Mouse (Mus musculus): ENCODE data around the gene Pla1a.

The Pla1a gene

GRCm38 (mm10) chr16:38389284-38389893, 43.6 kb downstream of the Pla1a start:
- DNase-seq (ENCODE audit: low read depth, low spot score) = no peak

DNA sequence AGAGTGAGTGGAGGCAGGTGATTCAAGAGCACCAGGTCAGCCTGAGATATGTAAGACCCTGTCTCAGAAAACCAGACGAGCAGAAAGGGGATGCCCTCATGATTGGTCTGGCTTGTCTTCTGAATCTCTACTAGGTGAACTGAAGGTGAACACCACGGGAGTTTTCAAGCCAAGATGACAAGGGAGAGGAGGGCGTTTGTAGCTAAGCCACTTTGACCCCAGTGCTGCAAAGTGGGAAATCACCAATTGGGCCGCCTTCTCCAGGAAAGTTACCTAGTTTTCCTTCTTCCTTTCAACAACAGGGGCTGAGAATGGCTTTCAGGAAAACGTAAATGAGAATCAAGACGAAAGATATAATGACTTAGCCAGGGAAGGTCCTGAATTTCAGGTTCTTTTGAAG, 44.2 kb downstream of the Pla1a start:
- no peak for DNase-seq (ENCODE audit: low read depth, low spot score)

DNA sequence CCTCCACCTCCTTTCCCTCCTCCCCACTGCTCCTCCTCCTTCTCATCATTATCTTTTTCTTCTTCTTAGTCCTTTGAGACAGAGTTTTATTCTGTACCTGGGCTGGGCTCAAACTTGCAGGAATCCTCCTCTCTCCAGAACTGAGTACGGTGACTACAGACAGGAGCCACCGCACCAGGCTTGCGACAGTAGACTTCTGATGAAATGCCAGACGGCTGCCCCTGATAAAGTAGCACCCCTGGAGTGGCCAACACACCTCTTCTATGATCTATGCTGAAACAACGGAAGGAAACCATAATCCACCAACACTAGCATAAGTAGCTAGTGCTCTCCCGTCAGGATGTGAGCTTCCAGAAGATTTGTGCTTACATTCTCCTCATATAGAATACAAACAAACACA, 45.6 kb downstream of the Pla1a start:
- DNase-seq (ENCODE audit: low read depth, low spot score) = no peak

GRCm38 (mm10) chr16:38385700-38386099, 47.2 kb downstream of the Pla1a start:
- no peak for DNase-seq (ENCODE audit: low read depth, low spot score)

GRCm38 (mm10) chr16:38385184-38385634, 47.7 kb downstream of the Pla1a start:
- no peak for DNase-seq (ENCODE audit: low read depth, low spot score)

GRCm38 (mm10) chr16:38383683-38384082, 49.3 kb downstream of the Pla1a start:
- DNase-seq (ENCODE audit: low read depth, low spot score) = no peak

- DNase-seq (ENCODE audit: low read depth, low spot score) = no peak
Measured at GRCm38 (mm10) chr16:38379926-38380325, 53.0 kb downstream of the Pla1a start.

DNA sequence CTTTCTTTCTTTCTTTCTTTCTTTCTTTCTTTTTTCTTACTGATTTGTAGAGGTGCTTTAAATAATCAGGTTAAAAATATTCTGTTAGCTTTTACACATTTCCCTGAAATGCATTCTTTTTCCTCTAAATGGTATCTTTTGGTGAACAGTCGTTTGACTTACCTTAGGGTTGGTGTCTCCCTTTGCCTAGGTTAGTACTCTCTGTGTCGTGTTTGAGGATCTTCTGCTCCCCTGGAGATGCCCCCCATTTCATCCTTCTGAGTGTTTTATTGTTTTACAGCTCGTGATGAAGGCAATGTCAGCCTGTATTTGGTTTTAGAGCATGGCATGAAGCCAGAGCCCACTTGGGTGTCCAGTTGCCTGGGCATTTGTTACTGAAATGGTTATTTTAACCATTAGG, 53.5 kb downstream of the Pla1a start:
- DNase-seq (ENCODE audit: low read depth, low spot score) = no peak

DNA sequence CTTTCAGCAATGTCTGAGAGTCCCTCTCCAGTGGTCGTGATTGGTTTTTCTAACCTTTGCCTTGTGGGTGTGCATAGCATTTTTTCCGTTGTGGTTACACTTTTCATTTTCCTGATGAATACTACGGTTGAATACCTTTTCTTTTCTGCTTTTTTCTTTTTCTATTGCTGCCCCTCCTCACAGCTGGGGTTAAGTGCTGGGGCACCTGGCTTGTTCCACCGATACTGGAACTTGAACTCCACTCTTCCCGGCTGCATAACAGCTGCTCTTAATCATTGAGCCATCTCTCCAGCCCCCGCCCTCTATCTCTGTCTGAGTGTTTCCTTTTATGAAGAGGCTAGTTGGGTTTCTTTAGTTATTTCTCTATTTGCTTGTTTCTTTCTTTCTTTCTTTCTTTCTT, 53.9 kb downstream of the Pla1a start:
- no peak for DNase-seq (ENCODE audit: low read depth, low spot score)

- no peak for DNase-seq (ENCODE audit: low read depth, low spot score)
Measured at GRCm38 (mm10) chr16:38378591-38378990, 54.4 kb downstream of the Pla1a start.

DNA sequence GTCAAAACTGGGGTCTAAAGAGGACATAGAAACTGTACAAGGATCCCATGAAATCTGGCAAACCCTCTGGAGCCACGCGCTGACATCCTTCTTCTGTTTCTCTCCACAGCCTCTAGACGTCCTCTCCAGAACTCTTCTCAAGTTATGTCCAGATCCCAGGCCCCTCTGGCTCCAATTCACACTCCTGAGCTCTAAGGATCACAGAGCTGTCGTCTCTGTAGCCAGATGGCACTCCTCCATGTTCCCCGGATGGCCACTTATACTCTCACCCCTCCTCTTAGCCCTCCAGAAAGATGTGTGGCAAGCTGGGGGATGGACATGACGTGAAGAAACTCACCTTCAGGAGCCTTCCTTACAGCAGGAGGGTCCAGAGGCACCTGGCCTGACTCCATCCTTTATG, 55.4 kb downstream of the Pla1a start:
- no peak for DNase-seq (ENCODE audit: low read depth, low spot score)

GRCm38 (mm10) chr16:38376841-38377249, 56.1 kb downstream of the Pla1a start:
- no peak for DNase-seq (ENCODE audit: low read depth, low spot score)

- no peak for DNase-seq (ENCODE audit: low read depth, low spot score)
Measured at GRCm38 (mm10) chr16:38376163-38376840, 56.6 kb downstream of the Pla1a start.

DNA sequence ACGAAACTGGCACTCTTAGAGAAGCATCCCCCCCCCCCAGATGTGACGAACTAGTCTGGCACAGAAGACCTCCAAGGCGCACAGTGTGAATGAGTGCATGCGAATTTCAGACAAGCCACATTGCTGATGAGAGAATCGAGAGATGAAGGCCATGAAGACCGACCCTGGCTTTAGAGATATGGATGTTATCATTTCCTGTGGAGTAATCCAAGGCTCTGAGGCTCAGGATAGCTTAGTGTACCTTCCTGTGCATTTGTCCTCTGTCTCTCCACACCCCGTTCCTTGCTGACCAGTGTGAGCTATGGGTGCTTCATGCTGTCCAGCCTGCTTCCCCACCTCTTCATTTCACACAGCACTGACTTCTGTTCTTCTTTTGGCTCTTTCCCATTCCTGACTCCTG, 57.8 kb downstream of the Pla1a start:
- no peak for DNase-seq (ENCODE audit: low read depth, low spot score)

DNA sequence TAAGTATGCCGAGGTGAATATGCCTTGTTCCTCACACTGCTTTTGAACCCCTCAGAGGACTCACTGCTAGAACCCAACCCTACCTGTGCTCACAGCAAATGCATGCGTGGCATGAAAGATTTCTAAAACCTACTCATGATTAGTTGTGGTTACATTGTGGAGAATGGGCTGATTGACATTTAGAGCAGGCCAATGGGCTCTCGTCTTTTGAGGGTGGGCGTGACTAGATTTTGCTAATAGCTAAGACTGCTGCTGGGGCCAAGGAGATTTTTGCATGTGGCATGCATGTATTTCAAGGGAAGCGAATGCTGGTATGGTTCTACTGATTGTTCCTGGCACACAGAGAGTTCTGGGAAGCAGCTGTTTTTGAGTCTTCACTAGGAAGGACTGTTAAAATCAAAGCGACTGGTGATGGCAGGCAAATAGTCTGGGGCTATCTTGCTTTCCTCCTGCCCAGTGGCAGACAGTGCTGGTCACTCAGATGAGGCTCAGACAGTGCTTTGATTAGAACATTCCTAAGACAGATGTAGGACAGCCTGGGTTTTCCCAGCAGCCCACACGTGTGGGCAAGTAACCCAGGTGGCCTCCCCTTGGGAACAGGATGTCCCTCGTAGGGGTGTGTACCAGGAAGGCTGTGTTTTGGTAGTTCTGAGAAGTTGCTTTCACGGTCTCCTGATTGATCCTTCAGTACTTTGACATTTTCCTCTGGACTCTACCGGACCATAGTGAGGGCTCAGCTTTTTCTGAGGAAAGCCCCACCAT, 58.4 kb downstream of the Pla1a start:
- peak; percentile 63 for DNase-seq (ENCODE audit: low read depth, low spot score)

DNA sequence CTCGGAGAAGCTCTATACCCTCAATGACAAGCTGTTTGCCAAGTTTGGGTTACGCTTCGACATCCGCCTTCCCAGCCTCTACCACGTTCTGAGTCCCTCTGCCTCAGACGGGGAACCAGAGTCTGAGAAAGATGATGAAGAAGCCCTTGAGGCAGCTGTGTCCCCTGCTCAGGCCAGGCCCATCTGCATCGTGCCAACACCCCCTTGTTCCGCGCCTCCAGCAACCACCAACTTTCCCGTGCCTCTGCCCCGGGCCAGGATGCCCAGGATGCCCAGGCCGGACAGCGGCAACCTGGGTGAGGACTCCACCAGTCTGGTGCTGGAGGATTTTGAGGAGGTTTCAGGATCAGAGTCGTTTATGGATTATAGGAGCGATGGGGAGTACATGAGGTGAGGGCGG, 59.0 kb downstream of the Pla1a start:
- DNase-seq (ENCODE audit: low read depth, low spot score) = no peak

GRCm38 (mm10) chr16:38373439-38373838, 59.5 kb downstream of the Pla1a start:
- no peak for DNase-seq (ENCODE audit: low read depth, low spot score)

DNA sequence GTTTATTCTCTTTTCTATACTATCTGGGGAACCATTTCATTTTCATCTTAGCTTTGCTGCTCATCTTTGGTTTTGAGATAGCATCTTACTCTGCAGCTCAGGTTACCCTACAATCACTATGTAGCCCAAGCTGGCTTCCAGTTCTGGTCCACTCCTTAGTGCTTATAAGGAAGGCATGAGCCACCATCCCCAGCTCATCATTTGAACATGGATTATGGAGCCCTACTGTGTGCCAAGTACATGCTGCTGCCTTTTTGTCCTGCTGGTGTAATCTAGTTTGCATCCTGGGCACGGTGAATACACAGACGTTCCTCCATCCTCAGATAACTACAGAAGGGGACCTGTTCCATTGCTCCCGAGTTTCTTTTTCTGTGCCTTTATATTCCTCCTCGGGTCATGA, 60.1 kb downstream of the Pla1a start:
- no peak for DNase-seq (ENCODE audit: low read depth, low spot score)

DNA sequence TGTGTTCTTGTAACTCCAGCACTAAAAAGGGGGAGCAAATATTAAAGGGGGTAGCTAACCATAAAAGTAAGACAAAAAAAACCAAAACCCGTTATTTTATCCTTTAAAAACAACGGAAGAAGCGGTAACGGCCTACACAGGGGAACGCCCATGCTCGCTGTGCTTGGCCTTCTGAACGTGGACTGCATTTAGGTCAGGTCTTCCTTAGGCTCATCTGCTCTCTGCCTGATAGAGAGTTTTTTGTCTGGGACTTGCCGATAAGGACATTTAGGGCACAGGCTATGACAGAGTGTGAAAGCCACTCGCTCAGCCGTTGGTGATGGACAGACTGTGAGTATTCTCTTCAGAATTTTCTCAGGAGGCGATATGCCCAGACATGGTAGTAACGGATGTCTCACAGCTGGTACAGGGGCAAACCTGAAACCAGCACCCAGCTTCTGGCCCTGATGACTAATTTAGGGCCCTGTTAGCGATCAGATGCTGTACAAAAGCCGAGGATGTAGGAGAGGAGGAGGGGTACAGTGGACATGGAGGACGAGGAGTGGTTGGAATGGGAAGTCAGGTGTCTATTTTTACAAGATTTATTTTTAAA, 61.1 kb downstream of the Pla1a start:
- peak; percentile 94 for DNase-seq (ENCODE audit: low read depth, low spot score)

DNA sequence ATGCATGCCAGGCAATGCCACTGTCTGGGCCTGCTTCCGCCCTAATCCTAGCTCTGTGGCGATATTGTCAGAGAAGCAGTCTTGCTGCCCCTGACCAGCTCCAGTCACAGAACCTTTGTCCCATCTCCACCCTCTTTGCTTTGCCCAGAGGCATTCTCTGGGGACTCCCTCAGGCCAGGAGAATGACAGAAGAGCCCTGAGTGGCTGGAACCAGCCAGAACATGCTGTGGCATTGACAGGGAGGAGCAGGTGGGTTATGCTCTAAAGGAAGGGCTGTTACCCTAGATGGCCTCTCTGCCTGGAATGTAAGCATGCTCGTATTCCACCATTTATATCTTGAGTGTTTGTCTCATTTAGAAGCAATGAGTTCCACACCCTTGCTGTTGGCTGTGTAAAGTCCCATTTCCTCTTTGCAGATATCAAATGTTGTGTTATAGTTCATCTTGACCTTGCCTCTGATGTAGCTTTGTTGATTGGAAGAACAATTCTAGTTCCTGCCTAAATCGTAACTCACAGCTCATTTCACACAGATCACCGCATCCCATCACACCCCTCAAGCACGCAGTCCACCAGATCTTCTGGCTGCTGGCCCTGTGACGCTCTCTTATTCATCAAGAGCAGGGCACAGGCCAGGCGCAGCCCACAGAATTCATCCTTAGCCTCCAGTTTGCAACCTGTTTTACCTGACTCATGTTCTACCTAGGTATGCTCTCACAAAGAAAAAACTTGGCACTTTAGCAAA, 62.1 kb downstream of the Pla1a start:
- no peak for DNase-seq (ENCODE audit: low read depth, low spot score)

DNA sequence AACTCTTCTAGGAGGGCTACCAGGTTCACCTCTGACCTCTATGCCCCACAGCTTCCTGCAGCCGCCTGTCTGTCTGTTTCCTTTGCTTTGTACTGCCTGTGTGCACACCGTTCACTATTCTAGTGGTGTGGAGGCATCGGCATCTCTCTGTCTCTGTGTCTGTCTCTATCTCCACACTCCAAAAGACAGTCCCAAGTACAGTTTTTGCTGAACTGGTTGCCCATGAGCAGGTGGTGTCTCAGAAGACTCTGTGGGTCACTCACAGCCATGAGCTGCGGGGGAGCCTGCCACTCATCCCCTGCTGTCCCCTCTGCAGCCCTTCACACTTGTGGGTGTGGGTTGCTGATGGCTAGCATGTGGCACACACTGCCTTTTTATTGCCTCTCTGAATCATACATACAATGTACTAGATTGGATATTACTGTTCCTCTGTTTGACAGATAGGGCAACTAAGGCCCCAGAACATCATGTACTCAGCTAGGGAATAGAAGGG, 62.9 kb downstream of the Pla1a start:
- no peak for DNase-seq (ENCODE audit: low read depth, low spot score)

DNA sequence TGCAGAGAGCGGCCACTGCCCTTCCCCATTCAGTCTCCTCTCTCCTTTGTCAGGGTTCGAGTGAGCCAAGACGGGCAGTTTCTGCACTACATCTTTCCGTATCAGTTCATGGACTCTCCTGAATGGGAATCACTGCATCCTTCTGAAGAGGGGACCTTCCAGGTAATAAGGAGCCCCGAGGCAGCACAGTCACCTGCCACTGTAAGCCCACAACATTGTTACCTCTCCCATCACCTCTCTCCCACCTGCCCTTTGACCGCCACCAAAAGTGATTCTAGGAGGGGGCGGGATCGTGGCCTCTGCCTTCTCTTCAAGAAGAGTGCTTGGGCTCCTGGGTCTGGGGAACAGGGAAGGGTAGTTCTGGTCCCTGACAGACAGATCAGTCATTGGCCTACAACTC, 63.5 kb downstream of the Pla1a start:
- no peak for DNase-seq (ENCODE audit: low read depth, low spot score)

Measured in c-Kit-negative CD71-positive TER-119-positive erythroid progenitor cells, embryonic 14.5 days (primary cell).